Mouse (Mus musculus): Measurements from ENCODE around the gene Dot1l. TPM values are rescaled to one million over a fixed set of nuclear protein-coding genes. Genes with fewer than 3 reads are reported as not detected.

Gene Dot1l
- polyA plus RNA-seq, 1 experiment from 2014 or later = 9.9 TPM

GRCm38 (mm10) chr10:80756509-80756908, 1.5 kb downstream of the Dot1l start:
- Histone ChIP-seq H3K4me1 (replicated peaks; ENCODE audit: insufficient read depth, low read length) (peaks cover 31% of the 10 kb centered on the region), H3K27ac (no peak overlapping the region), H3K36me3 (ENCODE audit: insufficient read depth, low read length) (no peaks in the 10 kb centered on the region), H3K9ac (ENCODE audit: low read depth, low read length) (peak overlapping the region; percentile 83), H3K27me3 (ENCODE audit: insufficient read depth, low read length) (no peaks in the 10 kb centered on the region), H3K4me3 (replicated peaks; ENCODE audit: low read depth, low read length) (peak overlapping the region; percentile 86), H3K9me3 (replicated peaks; ENCODE audit: low read length) (no peaks in the 10 kb centered on the region), H3K4me2 (ENCODE audit: low read length) (peak overlapping the region; percentile 85)
- DNase-seq (ENCODE audit: low spot score) (no peak), ATAC-seq (replicated peaks; ENCODE audit: low FRiP score, low read depth) (no peak)
- WGBS = 52% methylated on average over 2 of the region's 2 CpGs
- TF ChIP-seq CTCF (IDR thresholded peaks at IDR 0.05; ENCODE audit: low read depth) = no peak

GRCm38 (mm10) chr10:80756967-80757366, 2.0 kb downstream of the Dot1l start:
- WGBS = 51% methylated on average over 4 of the region's 4 CpGs
- Histone ChIP-seq H3K27me3 (ENCODE audit: insufficient read depth, low read length) (no peaks in the 10 kb centered on the region), H3K4me3 (replicated peaks; ENCODE audit: low read depth, low read length) (no peak overlapping the region), H3K4me2 (ENCODE audit: low read length) (peak overlapping the region; percentile 85), H3K36me3 (ENCODE audit: insufficient read depth, low read length) (no peaks in the 10 kb centered on the region), H3K27ac (peak overlapping the region; percentile 13; the same call in 1 of the 2 replicates), H3K9me3 (replicated peaks; ENCODE audit: low read length) (no peaks in the 10 kb centered on the region), H3K9ac (ENCODE audit: low read depth, low read length) (peak overlapping the region; percentile 83; the same call in 1 of the 2 replicates), H3K4me1 (replicated peaks; ENCODE audit: insufficient read depth, low read length) (peaks cover 35% of the 10 kb centered on the region)
- ATAC-seq (replicated peaks; ENCODE audit: low FRiP score, low read depth) (no peak), DNase-seq (ENCODE audit: low spot score) (no peak)
- TF ChIP-seq CTCF (IDR thresholded peaks at IDR 0.05; ENCODE audit: low read depth) = no peak

- Histone ChIP-seq H3K9me3 (replicated peaks; ENCODE audit: low read length) (no peaks in the 10 kb centered on the region), H3K36me3 (ENCODE audit: insufficient read depth, low read length) (no peaks in the 10 kb centered on the region), H3K4me2 (ENCODE audit: low read length) (0 out of 2 replicates have a peak overlapping the region, but pooled peaks have one; percentile 85), H3K9ac (ENCODE audit: low read depth, low read length) (no peak overlapping the region), H3K27ac (0 out of 2 replicates have a peak overlapping the region, but pooled peaks have one; percentile 6), H3K4me1 (replicated peaks; ENCODE audit: insufficient read depth, low read length) (peaks cover 29% of the 10 kb centered on the region), H3K27me3 (ENCODE audit: insufficient read depth, low read length) (no peaks in the 10 kb centered on the region), H3K4me3 (replicated peaks; ENCODE audit: low read depth, low read length) (no peak overlapping the region)
- WGBS = 25% methylated on average over 5 of the region's 5 CpGs
- TF ChIP-seq CTCF (IDR thresholded peaks at IDR 0.05; ENCODE audit: low read depth) = peak; percentile 78
- DNase-seq (ENCODE audit: low spot score) (peak; percentile 78), ATAC-seq (replicated peaks; ENCODE audit: low FRiP score, low read depth) (peak; percentile 52)
Measured at GRCm38 (mm10) chr10:80757717-80758116, 2.7 kb downstream of the Dot1l start.

DNA sequence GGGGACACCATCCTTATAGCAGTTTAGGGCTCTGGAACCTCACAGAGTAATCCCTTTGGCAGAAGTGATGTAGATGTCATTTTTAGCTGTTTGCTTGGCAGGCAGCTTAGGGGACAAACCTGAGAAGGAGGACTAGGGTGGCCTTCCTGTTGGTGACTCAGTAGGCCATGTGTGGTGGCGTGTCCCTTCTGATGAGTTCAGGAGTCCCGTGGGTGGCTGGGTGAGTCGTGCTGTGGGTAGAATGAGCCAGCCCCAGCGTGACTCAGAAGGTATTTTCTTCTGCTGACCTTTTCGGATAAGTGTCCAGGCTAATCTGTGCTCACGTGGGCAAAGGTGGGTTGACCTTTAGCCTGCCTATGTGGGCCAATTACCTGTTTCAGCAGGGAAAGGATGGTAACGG, 3.6 kb downstream of the Dot1l start:
- Histone ChIP-seq H3K4me3 (replicated peaks; ENCODE audit: low read depth, low read length) (no peak overlapping the region), H3K9ac (ENCODE audit: low read depth, low read length) (no peak overlapping the region), H3K9me3 (replicated peaks; ENCODE audit: low read length) (no peaks in the 10 kb centered on the region), H3K27ac (no peak overlapping the region), H3K4me2 (ENCODE audit: low read length) (no peak overlapping the region), H3K36me3 (ENCODE audit: insufficient read depth, low read length) (no peaks in the 10 kb centered on the region), H3K4me1 (replicated peaks; ENCODE audit: insufficient read depth, low read length) (peaks cover 29% of the 10 kb centered on the region), H3K27me3 (ENCODE audit: insufficient read depth, low read length) (no peaks in the 10 kb centered on the region)
- no peak for TF ChIP-seq CTCF (IDR thresholded peaks at IDR 0.05; ENCODE audit: low read depth)
- ATAC-seq (replicated peaks; ENCODE audit: low FRiP score, low read depth) (no peak), DNase-seq (ENCODE audit: low spot score) (no peak)
- 69% methylated on average over 7 of the region's 7 CpGs for WGBS

DNA sequence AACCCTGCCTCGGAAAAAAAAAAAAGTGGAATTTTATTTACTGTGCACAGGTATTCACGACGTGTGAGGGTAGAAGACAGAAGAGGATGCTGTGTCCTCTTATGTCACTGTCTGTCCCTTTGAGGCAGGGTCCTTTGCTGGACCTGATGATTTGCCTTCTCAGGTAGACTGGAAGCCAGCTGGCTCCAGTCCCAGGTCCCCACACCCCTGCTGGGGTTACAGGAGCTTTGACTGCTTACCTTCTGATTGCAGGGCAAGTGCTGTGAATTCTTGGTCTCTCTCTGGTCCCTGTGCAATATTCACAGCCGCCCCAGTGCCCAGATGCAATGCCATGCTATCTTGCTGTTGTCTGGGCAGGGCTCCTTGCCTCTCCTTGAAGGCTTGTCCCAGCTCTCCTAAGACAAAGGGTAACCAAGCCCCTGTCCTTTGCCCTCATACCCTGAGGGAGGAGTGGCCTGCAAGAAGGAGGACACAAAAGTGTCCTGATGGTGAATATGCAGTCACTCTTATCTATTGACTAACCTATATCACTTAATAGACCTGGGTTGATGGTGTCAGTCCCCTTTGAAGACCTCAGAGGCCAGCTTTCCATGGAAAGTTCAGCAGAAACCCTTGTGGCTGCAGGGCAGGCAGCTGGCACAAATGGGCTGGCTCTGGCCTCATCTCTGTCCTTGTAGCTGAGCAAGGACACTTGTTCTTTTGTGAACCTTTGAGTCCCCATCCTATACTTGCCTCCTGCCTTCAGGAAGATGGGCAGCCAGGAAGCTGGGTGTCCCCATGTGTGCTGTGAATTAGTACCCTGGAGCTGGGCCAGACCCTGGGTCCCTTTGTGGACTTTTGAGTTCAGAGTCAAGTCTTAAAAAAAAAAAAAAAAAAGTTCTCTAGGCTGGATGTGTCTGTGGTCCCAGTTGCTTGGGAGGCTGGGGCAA, 5.9 kb downstream of the Dot1l start:
- Histone ChIP-seq H3K27me3 (ENCODE audit: insufficient read depth, low read length) (no peaks in the 10 kb centered on the region), H3K4me1 (replicated peaks; ENCODE audit: insufficient read depth, low read length) (peaks cover 29% of the 10 kb centered on the region), H3K4me2 (ENCODE audit: low read length) (no peak overlapping the region), H3K9me3 (replicated peaks; ENCODE audit: low read length) (no peaks in the 10 kb centered on the region), H3K4me3 (replicated peaks; ENCODE audit: low read depth, low read length) (no peak overlapping the region), H3K9ac (ENCODE audit: low read depth, low read length) (0 out of 2 replicates have a peak overlapping the region, but pooled peaks have one; percentile 2), H3K36me3 (ENCODE audit: insufficient read depth, low read length) (peaks cover 5% of the 10 kb centered on the region; the same call in 1 of the 2 replicates), H3K27ac (no peak overlapping the region)
- WGBS = 79% methylated on average over 4 of the region's 4 CpGs
- ATAC-seq (replicated peaks; ENCODE audit: low FRiP score, low read depth) (no peak), DNase-seq (ENCODE audit: low spot score) (no peak)
- no peak for TF ChIP-seq CTCF (IDR thresholded peaks at IDR 0.05; ENCODE audit: low read depth)

- DNase-seq (ENCODE audit: low spot score) = no peak
- H3K9me3 ChIP-seq (replicated peaks; ENCODE audit: low read length) = no peaks in the 10 kb centered on the region
- H3K4me1 ChIP-seq (replicated peaks; ENCODE audit: insufficient read depth, low read length) = peaks cover 19% of the 10 kb centered on the region
- H3K4me3 ChIP-seq (replicated peaks; ENCODE audit: low read depth, low read length) = no peak overlapping the region
- peaks cover 11% of the 10 kb centered on the region; the same call in 1 of the 2 replicates for H3K36me3 ChIP-seq (ENCODE audit: insufficient read depth, low read length)
- no peak overlapping the region for H3K4me2 ChIP-seq (ENCODE audit: low read length)
- no peaks in the 10 kb centered on the region for H3K27me3 ChIP-seq (ENCODE audit: insufficient read depth, low read length)
- WGBS = 38% methylated on average over 3 of the region's 3 CpGs
- TF ChIP-seq CTCF (IDR thresholded peaks at IDR 0.05; ENCODE audit: low read depth) = no peak
- ATAC-seq (replicated peaks; ENCODE audit: low FRiP score, low read depth) = no peak
- H3K27ac ChIP-seq = no peak overlapping the region
- H3K9ac ChIP-seq (ENCODE audit: low read depth, low read length) = no peak overlapping the region
Measured at GRCm38 (mm10) chr10:80761821-80762220, 6.8 kb downstream of the Dot1l start.

Data from kidney, postnatal 0 days (tissue).